Mouse (Mus musculus) liver, embryonic 11.5 days (tissue): ENCODE results near the gene Cdkal1. TPM values are rescaled to one million over a fixed set of nuclear protein-coding genes. Genes with fewer than 3 reads are reported as not detected.

Experiments used
- ATAC-seq: fragments of 200-750 bp; cut with Nextera tagmentation; replicated peaks from 2 replicates; pipeline ENCODE4 v1.8.0; 2017; ENCODE audit warnings: moderate number of reproducible peaks, mild to moderate bottlenecking, moderate TSS enrichment, moderate library complexity; ENCODE audit not compliant: low FRiP score
- DNase-seq: peaks from one replicate; pipeline ENCODE4 v3.0.0-alpha.2; 2017; ENCODE audit warnings: low spot score
- H3K27ac ChIP-seq: fragments of 300-500 bp; sonication (generic); 2 replicates; pipeline ENCODE4 v1.5.1; 2014; ENCODE audit warnings: mild to moderate bottlenecking, low read depth, low read length, control low read depth
- H3K27me3 ChIP-seq: fragments of 300-500 bp; sonication (generic); replicated peaks from 2 replicates; pipeline ENCODE4 v1.6.1; 2014; ENCODE audit warnings: low read length, mixed read lengths; ENCODE audit not compliant: control insufficient read depth, insufficient read depth
- H3K36me3 ChIP-seq: fragments of 300-500 bp; sonication (generic); 2 replicates; pipeline ENCODE4 v1.6.1; 2014; ENCODE audit warnings: mild to moderate bottlenecking, low read length, moderate library complexity, mixed read lengths; ENCODE audit not compliant: control insufficient read depth, insufficient read depth
- H3K4me1 ChIP-seq: fragments of 300-500 bp; sonication (generic); replicated peaks from 2 replicates; pipeline ENCODE4 v1.6.1; 2014; ENCODE audit warnings: low read length, mixed read lengths; ENCODE audit not compliant: control insufficient read depth, insufficient read depth
- H3K4me2 ChIP-seq: fragments of 300-500 bp; sonication (generic); 2 replicates; pipeline ENCODE4 v1.6.1; 2014; ENCODE audit warnings: mild to moderate bottlenecking, control low read depth, moderate library complexity
- H3K4me3 ChIP-seq: fragments of 300-500 bp; sonication (generic); 2 replicates; pipeline ENCODE4 v1.5.1; 2014; ENCODE audit warnings: low read depth, low read length, control low read depth
- H3K9ac ChIP-seq: fragments of 300-500 bp; sonication (generic); 2 replicates; pipeline ENCODE4 v1.6.1; 2014; ENCODE audit warnings: low read depth, low read length, control low read depth
- H3K9me3 ChIP-seq: fragments of 300-500 bp; sonication (generic); 2 replicates; pipeline ENCODE4 v1.6.1; 2016; ENCODE audit warnings: low read length, inconsistent platforms, mixed read lengths; ENCODE audit not compliant: control insufficient read depth
- WGBS: fragments of 180-500 bp; shearing (Covaris S2); extraction: QIAGEN DNeasy Blood & Tissue Kit; methylation state at CpG from one replicate; pipeline ENCODE4 v1.1.7; 2014; 5-methylcytosine and 5-hydroxymethylcytosine counted together
- polyA plus RNA-seq: library from polyadenylated mRNA; unstranded; fragments of >200 nt; fragmentation: Nextera tagmentation; extraction: Ambion mirVana; gene quantifications from 2 replicates; pipeline ENCODE4 v1.2.1, GENCODE M21; 2014

Cdkal1 gene
- polyA plus RNA-seq, 1 experiment from 2014 or later = 26.3 TPM

- DNase-seq = no peak
- H3K9ac ChIP-seq = no peak overlapping the region
- no peaks in the 10 kb centered on the region for H3K9me3 ChIP-seq
- H3K4me3 ChIP-seq = no peak overlapping the region
- no peak overlapping the region for H3K27ac ChIP-seq
- H3K4me1 ChIP-seq = no peaks in the 10 kb centered on the region
- 95% methylated on average over 1 of the region's 1 CpGs for WGBS
- no peaks in the 10 kb centered on the region for H3K27me3 ChIP-seq
- no peak for ATAC-seq
- H3K36me3 ChIP-seq = no peaks in the 10 kb centered on the region
- no peak overlapping the region for H3K4me2 ChIP-seq
Observed at GRCm38 (mm10) chr13:29805296-29805695, 50.2 kb downstream of the Cdkal1 start.

DNA sequence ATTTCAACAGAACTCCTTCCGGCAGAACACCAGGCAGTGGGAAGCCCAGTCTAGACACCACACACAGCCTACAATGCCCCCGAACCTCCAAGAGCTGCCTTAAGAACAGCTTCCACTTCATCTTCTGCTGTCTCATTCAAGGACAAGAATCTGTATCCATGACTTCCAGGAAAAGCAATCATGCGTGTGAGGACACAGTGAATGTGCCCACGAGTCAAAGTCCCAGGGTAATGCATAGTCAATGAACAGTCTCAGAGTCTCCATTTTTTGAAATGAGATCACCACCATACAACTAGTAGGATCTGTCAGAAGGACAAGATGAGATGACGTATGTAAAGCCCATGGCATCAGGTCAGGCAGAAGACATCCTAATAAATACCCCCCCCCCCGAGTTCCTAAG is 51.4 kb downstream of the Cdkal1 start:
- DNase-seq = no peak
- no peak for ATAC-seq
- no peak overlapping the region for H3K4me3 ChIP-seq
- H3K4me1 ChIP-seq = no peaks in the 10 kb centered on the region
- H3K9ac ChIP-seq = no peak overlapping the region
- no peaks in the 10 kb centered on the region for H3K36me3 ChIP-seq
- no peak overlapping the region for H3K4me2 ChIP-seq
- WGBS = 91% methylated on average over 6 of the region's 6 CpGs
- no peaks in the 10 kb centered on the region for H3K9me3 ChIP-seq
- H3K27ac ChIP-seq = no peak overlapping the region
- no peaks in the 10 kb centered on the region for H3K27me3 ChIP-seq

GRCm38 (mm10) chr13:29802699-29803098 is 52.8 kb downstream of the Cdkal1 start:
- Histone ChIP-seq H3K4me2 (no peak overlapping the region), H3K9me3 (no peaks in the 10 kb centered on the region), H3K27ac (no peak overlapping the region), H3K4me1 (no peaks in the 10 kb centered on the region), H3K9ac (no peak overlapping the region), H3K27me3 (no peaks in the 10 kb centered on the region), H3K36me3 (no peaks in the 10 kb centered on the region), H3K4me3 (no peak overlapping the region)
- DNase-seq (no peak), ATAC-seq (no peak)

DNA sequence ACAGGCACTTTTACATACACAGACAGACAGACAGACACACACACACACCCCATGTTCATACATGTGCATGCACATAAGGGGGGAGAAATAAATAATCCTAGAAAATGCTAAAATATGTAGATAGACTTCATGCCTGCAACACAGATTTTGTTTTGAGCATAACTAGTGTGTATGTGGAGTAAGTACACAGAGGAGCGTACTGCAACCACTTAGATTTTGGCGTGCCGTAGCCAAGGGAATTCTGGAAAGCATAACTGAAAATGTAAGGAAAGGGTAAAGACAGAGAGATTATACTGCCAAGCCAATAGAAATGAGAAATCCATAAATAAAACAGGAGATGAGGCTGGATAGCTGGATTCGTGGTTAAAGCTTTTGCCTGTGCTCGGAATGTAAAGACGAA is 55.4 kb downstream of the Cdkal1 start:
- ATAC-seq = no peak
- Histone ChIP-seq H3K27ac (no peak overlapping the region), H3K27me3 (no peaks in the 10 kb centered on the region), H3K4me2 (no peak overlapping the region), H3K36me3 (no peaks in the 10 kb centered on the region), H3K4me3 (no peak overlapping the region), H3K9me3 (no peaks in the 10 kb centered on the region), H3K4me1 (no peaks in the 10 kb centered on the region), H3K9ac (no peak overlapping the region)
- no peak for DNase-seq
- 87% methylated on average over 6 of the region's 6 CpGs for WGBS

GRCm38 (mm10) chr13:29792112-29792511 is 63.4 kb downstream of the Cdkal1 start:
- 30% methylated on average over 4 of the region's 4 CpGs for WGBS
- Histone ChIP-seq H3K9ac (no peak overlapping the region), H3K4me1 (peaks cover 10% of the 10 kb centered on the region), H3K27me3 (no peaks in the 10 kb centered on the region), H3K9me3 (no peaks in the 10 kb centered on the region), H3K27ac (no peak overlapping the region), H3K4me2 (no peak overlapping the region), H3K36me3 (no peaks in the 10 kb centered on the region), H3K4me3 (no peak overlapping the region)
- ATAC-seq (no peak), DNase-seq (no peak)

DNA sequence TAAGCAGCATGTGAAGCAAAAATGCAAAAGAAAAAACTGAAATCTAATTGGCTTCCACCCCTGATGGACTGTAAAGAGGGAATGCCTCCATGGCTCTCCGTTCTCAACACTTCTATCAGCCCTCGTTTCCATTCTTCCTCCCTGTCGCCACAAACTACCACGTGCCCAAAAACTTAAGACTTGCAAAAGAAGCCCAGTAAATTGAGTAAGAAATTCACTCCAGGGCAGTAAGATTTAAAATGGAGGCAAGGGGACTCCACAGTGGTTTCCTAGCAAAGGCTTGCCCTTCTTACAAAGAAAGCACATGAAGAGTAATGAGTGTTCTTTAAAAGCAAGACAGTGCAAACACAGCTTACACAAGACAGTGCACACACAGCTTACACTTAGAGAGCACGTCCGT is 64.0 kb downstream of the Cdkal1 start:
- no peak overlapping the region for H3K27ac ChIP-seq
- 71% methylated on average over 6 of the region's 6 CpGs for WGBS
- no peaks in the 10 kb centered on the region for H3K27me3 ChIP-seq
- ATAC-seq = no peak
- H3K36me3 ChIP-seq = no peaks in the 10 kb centered on the region
- no peak overlapping the region for H3K4me2 ChIP-seq
- peaks cover 10% of the 10 kb centered on the region for H3K4me1 ChIP-seq
- no peak overlapping the region for H3K9ac ChIP-seq
- no peak overlapping the region for H3K4me3 ChIP-seq
- no peaks in the 10 kb centered on the region for H3K9me3 ChIP-seq
- DNase-seq = no peak

DNA sequence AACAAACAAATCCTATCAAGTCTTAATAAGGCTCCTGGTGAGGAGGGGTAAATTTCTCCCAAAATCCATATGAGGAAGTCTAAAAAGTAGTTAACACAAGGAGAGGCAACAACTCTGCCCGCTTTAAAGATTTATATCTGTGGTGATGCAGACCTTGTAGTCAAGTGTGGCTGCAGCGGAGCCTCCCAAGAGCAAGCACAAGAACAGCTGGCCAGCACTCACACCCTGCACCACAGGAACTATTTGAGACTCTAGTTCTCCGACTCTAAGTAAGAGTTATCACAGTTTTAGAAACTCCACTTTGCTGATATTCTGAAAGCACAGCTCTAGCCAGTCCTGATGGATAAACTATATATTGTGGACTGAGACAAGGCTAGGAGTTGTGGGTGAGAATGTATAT is 68.5 kb downstream of the Cdkal1 start:
- Histone ChIP-seq H3K4me3 (no peak overlapping the region), H3K4me1 (peaks cover 6% of the 10 kb centered on the region), H3K9me3 (no peaks in the 10 kb centered on the region), H3K9ac (no peak overlapping the region), H3K36me3 (no peaks in the 10 kb centered on the region), H3K27me3 (no peaks in the 10 kb centered on the region), H3K27ac (no peak overlapping the region), H3K4me2 (no peak overlapping the region)
- ATAC-seq (no peak), DNase-seq (no peak)
- 62% methylated on average over 3 of the region's 3 CpGs for WGBS

- no peak overlapping the region for H3K27ac ChIP-seq
- no peak overlapping the region for H3K9ac ChIP-seq
- WGBS = 78% methylated on average over 4 of the region's 4 CpGs
- H3K9me3 ChIP-seq = no peaks in the 10 kb centered on the region
- H3K4me1 ChIP-seq = no peaks in the 10 kb centered on the region
- ATAC-seq (no peak), DNase-seq (no peak)
- no peaks in the 10 kb centered on the region for H3K27me3 ChIP-seq
- no peak overlapping the region for H3K4me2 ChIP-seq
- no peak overlapping the region for H3K4me3 ChIP-seq
- H3K36me3 ChIP-seq = no peaks in the 10 kb centered on the region
Observed at GRCm38 (mm10) chr13:29784894-29785293, 70.6 kb downstream of the Cdkal1 start.

GRCm38 (mm10) chr13:29781332-29781731 is 74.1 kb downstream of the Cdkal1 start:
- H3K36me3 ChIP-seq = no peaks in the 10 kb centered on the region
- H3K9me3 ChIP-seq = no peaks in the 10 kb centered on the region
- DNase-seq (no peak), ATAC-seq (no peak)
- no peak overlapping the region for H3K4me3 ChIP-seq
- H3K4me2 ChIP-seq = no peak overlapping the region
- H3K27me3 ChIP-seq = no peaks in the 10 kb centered on the region
- no peaks in the 10 kb centered on the region for H3K4me1 ChIP-seq
- H3K27ac ChIP-seq = no peak overlapping the region
- 90% methylated on average over 4 of the region's 4 CpGs for WGBS
- no peak overlapping the region for H3K9ac ChIP-seq
